31 mouse cellular contexts compared by ENCODE assay signal in the genomic region with DNA sequence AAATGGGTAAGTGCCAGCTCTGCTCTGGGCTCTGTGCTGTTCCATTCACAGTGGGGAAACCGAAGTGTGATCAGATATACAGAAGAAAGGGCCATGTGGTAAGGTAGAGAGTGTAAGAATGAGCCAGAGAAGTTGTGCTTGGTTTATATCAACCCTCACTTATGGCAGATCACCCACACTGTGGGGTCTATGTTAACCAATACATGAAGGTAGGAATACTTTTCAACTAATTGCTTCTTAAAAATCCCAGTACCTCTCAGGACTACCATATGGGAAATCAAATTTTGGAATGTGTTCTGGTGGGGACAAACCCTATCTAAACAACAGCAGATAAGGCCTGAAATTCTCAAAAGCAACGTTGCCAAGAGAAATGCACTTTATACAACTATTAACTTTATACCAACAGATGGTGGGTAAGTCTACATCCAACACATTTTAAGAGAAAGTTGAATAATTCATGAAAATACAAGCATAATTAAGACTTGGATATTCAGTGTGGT.
A peak's percentile ranks its signal among the peaks of the same experiment; 100 is the strongest.
DNase-seq lines count a peak whose midpoint lies in the region; TF ChIP-seq lines count a peak whose summit lies in the region.
"Had no signal": no experiment of that assay in that cellular context is flagged by ENCODE, and none has a peak within 500 bp of the region (broad histone marks: within the 10 kb centered on the region; RNA-seq: fewer than 3 reads in every experiment).

No protein-coding gene starts in this region.

- no peak overlapping the region for H3K4me3 ChIP-seq in heart, adult 2 months
- H3K4me3 ChIP-seq: embryonic facial prominence, embryonic 13.5 days; erythroblast, embryonic 14.5 days; heart, embryonic 13.5 days; hindbrain, embryonic 12.5 days; kidney, embryonic 15.5 days; midbrain, embryonic 10.5 days; myocyte; neural tube, embryonic 13.5 days had no signal

- no peaks in the 10 kb centered on the region for H3K4me1 ChIP-seq in heart, adult 2 months (ENCODE audit: control insufficient read depth, insufficient read depth, low read length)
- H3K4me1 ChIP-seq: embryonic facial prominence, embryonic 13.5 days; heart, embryonic 13.5 days; hindbrain, embryonic 12.5 days; kidney, embryonic 15.5 days; midbrain, embryonic 10.5 days; neural tube, embryonic 13.5 days had no signal

- H3K36me3 ChIP-seq in heart, adult 2 months (ENCODE audit: control insufficient read depth, insufficient read depth, low read length) = no peaks in the 10 kb centered on the region
- H3K36me3 ChIP-seq: embryonic facial prominence, embryonic 13.5 days; G1E; heart, embryonic 13.5 days; hindbrain, embryonic 12.5 days; kidney, embryonic 15.5 days; midbrain, embryonic 10.5 days; neural tube, embryonic 13.5 days had no signal

- H3K27me3 ChIP-seq in heart, adult 2 months (ENCODE audit: control insufficient read depth, insufficient read depth, low read length) = no peaks in the 10 kb centered on the region
- H3K27me3 ChIP-seq: CH12.LX; embryonic facial prominence, embryonic 13.5 days; heart, embryonic 13.5 days; hindbrain, embryonic 12.5 days; kidney, embryonic 15.5 days; neural tube, embryonic 13.5 days; Patski had no signal

- no peak for TF ChIP-seq EP300 in heart, adult 2 months (IDR thresholded peaks at IDR 0.05; ENCODE audit: insufficient read depth, low read depth, low read length)

- no peak for TF ChIP-seq CTCF in heart, adult 2 months (IDR thresholded peaks at IDR 0.05)

- TF ChIP-seq POLR2A in heart, adult 2 months (IDR thresholded peaks at IDR 0.05; ENCODE audit: insufficient read depth, low read depth, low read length) = no peak

- 42% methylated on average over 2 of the region's 2 CpGs for WGBS in heart, adult 2 months

- H3K9ac ChIP-seq in heart, adult 2 months (ENCODE audit: low read depth, low read length) = no peak overlapping the region
- H3K9ac ChIP-seq: embryonic facial prominence, embryonic 13.5 days; heart, embryonic 13.5 days; hindbrain, embryonic 12.5 days; kidney, embryonic 15.5 days; neural tube, embryonic 13.5 days had no signal

- DNase-seq in frontal cortex, adult 2 months (ENCODE audit: extremely low spot score in 1 of 2, low spot score in 1 of 2) = peak; percentile 5 to 36
- DNase-seq in frontal cortex, postnatal 25 days (ENCODE audit: low spot score in 2 of 2) = no peak
- peak; percentile 5 for DNase-seq in right cerebral cortex, postnatal 25 days
- DNase-seq in right cerebral cortex, postnatal 14 days = no peak
- peak; percentile 13 for DNase-seq in layer of hippocampus, adult 9-11 months
- DNase-seq in spleen, postnatal 10 days (ENCODE audit: low spot score in 2 of 2) = no peak
- DNase-seq in heart, adult 2 months = no peak
- DNase-seq: adrenal gland, postnatal 36 days; B cell, adult 2 months; cerebellum, adult 2 months; cerebellum, postnatal 25 days; embryo, embryonic 11 days; gastrocnemius, postnatal 25 days; heart, adult 18-20 months; kidney, postnatal 4 days; lung, adult 18-20 months; lung, postnatal 10 days; retina, postnatal 1 day; spleen, adult 18-20 months; thymus, postnatal 14 days had no signal

- intact Hi-C loops in heart, adult 2 months (cut with DNase I) = no loop called here

- no peaks in the 10 kb centered on the region for H3K79me2 ChIP-seq in heart, adult 2 months (replicated peaks; ENCODE audit: control insufficient read depth, insufficient read depth, low read length)

- no peak overlapping the region for H3K27ac ChIP-seq in heart, adult 2 months
- H3K27ac ChIP-seq: embryonic facial prominence, embryonic 13.5 days; heart, embryonic 13.5 days; hindbrain, embryonic 12.5 days; kidney, embryonic 15.5 days; midbrain, embryonic 10.5 days; neural tube, embryonic 13.5 days had no signal

Comparison
In these comparisons a context has a peak if more than half of its experiments do, and no peak if none do; other contexts are left out.
1. DNase-seq: peak in frontal cortex, adult 2 months (2 of 2), right cerebral cortex, postnatal 25 days (single experiment) and layer of hippocampus, adult 9-11 months (single experiment); none in frontal cortex, postnatal 25 days (0 of 2), right cerebral cortex, postnatal 14 days (single experiment), spleen, postnatal 10 days (0 of 2) and heart, adult 2 months (0 of 2).